Mouse (Mus musculus) heart, embryonic 14.5 days (tissue): ENCODE results near the gene Fyco1. TPM values are rescaled to one million over a fixed set of nuclear protein-coding genes. Genes with fewer than 3 reads are reported as not detected.
"Not testable (repeated sequence)": the region's sequence is repeated elsewhere in the genome, so short reads cannot be mapped to it uniquely, and the experiment has no call there.

Experiments
- ATAC-seq: fragments of 200-750 bp; cut with Nextera tagmentation; 2 replicates; pipeline ENCODE4 v1.8.0; 2017; ENCODE audit warnings: low read depth, moderate TSS enrichment; ENCODE audit not compliant: insufficient number of reproducible peaks, insufficient read depth, low FRiP score
- H3K27ac ChIP-seq, 2 experiments: fragments of 200-500 bp in 1 of 2; fragments of 300-500 bp in 1 of 2; sonication (generic) in 1 of 2; replicated peaks in 1 of 2; 2 replicates each; pipeline ENCODE4 v1.5.1; 2012 to 2014; ENCODE audit warnings: low read depth in 2 of 2, low read length in 2 of 2, control low read depth in 1 of 2, mild to moderate bottlenecking in 1 of 2, mixed read lengths in 1 of 2; ENCODE audit not compliant: control insufficient read depth in 1 of 2, insufficient read depth in 1 of 2
- H3K27me3 ChIP-seq: fragments of 300-500 bp; sonication (generic); 2 replicates; pipeline ENCODE4 v1.6.1; 2014; ENCODE audit warnings: mild to moderate bottlenecking, low read length, control low read depth; ENCODE audit not compliant: control insufficient read depth, insufficient read depth
- H3K36me3 ChIP-seq: fragments of 300-500 bp; sonication (generic); 2 replicates; pipeline ENCODE4 v1.6.1; 2014; ENCODE audit warnings: mild to moderate bottlenecking, control low read depth, low read length, mixed read lengths; ENCODE audit not compliant: control insufficient read depth, insufficient read depth
- H3K4me1 ChIP-seq, 2 experiments: fragments of 200-500 bp in 1 of 2; fragments of 300-500 bp in 1 of 2; sonication (generic) in 1 of 2; 2 replicates each; pipeline ENCODE4 v1.6.1; 2012 to 2014; ENCODE audit warnings: low read length in 2 of 2, control low read depth in 1 of 2, mixed read lengths in 1 of 2; ENCODE audit not compliant: control insufficient read depth in 2 of 2, insufficient read depth in 2 of 2
- H3K4me2 ChIP-seq: fragments of 300-500 bp; sonication (generic); 2 replicates; pipeline ENCODE4 v1.6.1; 2014; ENCODE audit warnings: mild to moderate bottlenecking, low read length
- H3K4me3 ChIP-seq, 2 experiments: fragments of 200-500 bp in 1 of 2; fragments of 300-500 bp in 1 of 2; sonication (generic) in 1 of 2; 2 replicates each; pipeline ENCODE4 v1.5.1; 2012 to 2014; ENCODE audit warnings: low read length in 2 of 2, mild to moderate bottlenecking in 2 of 2, control low read depth in 1 of 2, low read depth in 1 of 2, moderate library complexity in 1 of 2; ENCODE audit not compliant: control insufficient read depth in 1 of 2, insufficient read depth in 1 of 2
- H3K9ac ChIP-seq: fragments of 300-500 bp; sonication (generic); 2 replicates; pipeline ENCODE4 v1.6.1; 2014; ENCODE audit warnings: mild to moderate bottlenecking, low read length
- H3K9me3 ChIP-seq: fragments of 300-500 bp; sonication (generic); 2 replicates; pipeline ENCODE4 v1.6.1; 2016; ENCODE audit warnings: low read length, control low read depth; ENCODE audit not compliant: control insufficient read depth
- WGBS: fragments of 180-500 bp; shearing (Covaris S2); extraction: QIAGEN DNeasy Blood & Tissue Kit; methylation state at CpG from one replicate; pipeline ENCODE4 v1.1.7; 2014; 5-methylcytosine and 5-hydroxymethylcytosine counted together
- polyA plus RNA-seq: library from polyadenylated mRNA; unstranded; fragments of >200 nt; fragmentation: Nextera tagmentation; extraction: Ambion mirVana; gene quantifications from 2 replicates; pipeline ENCODE4 v1.2.1, GENCODE M21; 2014

The Fyco1 gene
- polyA plus RNA-seq, 1 experiment from 2014 or later: 33.1 TPM

DNA sequence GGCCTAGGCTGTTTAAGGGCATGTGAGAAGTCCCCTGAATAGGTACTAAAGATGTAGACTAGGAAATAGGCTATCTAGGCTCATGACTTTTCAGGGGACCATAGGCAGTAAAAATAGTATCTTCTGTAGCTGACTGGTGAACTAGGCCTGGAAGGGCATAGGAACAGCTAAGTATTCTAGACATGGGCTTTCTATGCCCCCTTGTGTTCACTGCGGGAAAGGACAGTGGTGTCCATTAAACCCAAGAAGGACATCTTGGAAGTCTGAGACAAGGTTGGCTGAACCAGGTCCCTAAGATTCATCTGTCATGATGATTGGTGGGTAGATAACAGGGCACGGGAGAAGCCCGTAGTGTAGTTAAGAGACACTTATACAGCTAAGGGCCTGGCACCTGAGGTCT, 55.5 kb downstream of the Fyco1 start:
- ATAC-seq: no peak
- Histone ChIP-seq H3K9me3 (no peaks in the 10 kb centered on the region), H3K27ac (no peak overlapping the region), H3K4me3 (no peak overlapping the region), H3K4me1 (no peaks in the 10 kb centered on the region), H3K9ac (no peak overlapping the region), H3K27me3 (no peaks in the 10 kb centered on the region), H3K36me3 (peaks cover 93% of the 10 kb centered on the region), H3K4me2 (no peak overlapping the region)
- WGBS: 36% methylated on average over 3 of the region's 3 CpGs

DNA sequence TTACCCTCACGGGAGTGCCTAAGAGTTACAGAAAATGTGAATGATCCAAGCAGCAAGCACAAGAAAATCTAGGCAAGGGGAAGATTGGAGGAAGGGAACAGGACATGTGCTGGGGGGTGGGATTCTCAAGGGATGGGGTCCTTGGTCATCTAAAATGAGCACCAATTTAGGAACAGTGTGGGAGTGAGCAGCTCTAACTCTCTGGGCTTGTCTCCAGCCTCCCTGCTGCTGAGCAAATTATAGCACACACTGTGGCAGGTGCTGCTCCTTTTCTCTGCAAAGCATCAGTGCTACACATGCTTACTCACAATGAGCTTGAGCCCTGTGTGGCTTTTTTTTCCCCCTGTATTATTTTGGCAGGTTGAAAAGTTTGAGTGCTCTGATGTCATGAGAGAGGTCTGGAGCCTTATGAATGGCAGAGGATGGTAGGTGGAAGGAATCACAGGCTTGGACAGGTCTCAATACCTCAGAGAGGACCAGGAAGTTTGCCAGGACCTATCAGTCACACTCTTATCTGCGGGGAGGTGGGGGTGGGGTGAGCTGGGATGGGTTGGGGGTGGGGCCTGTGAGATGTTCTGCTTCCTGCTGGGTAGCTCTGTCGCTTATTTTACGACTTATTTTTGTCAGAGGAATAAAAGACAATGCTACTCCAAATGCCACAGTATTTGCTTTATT, 62.7 kb downstream of the Fyco1 start:
- WGBS: 71% methylated on average over 4 of the region's 4 CpGs
- no peak overlapping the region for H3K9ac ChIP-seq
- H3K4me2 ChIP-seq: no peak overlapping the region
- H3K4me3 ChIP-seq: no peak overlapping the region
- no peak overlapping the region for H3K27ac ChIP-seq
- no peaks in the 10 kb centered on the region for H3K4me1 ChIP-seq
- H3K36me3 ChIP-seq: peaks cover 55% of the 10 kb centered on the region
- ATAC-seq: no peak
- no peaks in the 10 kb centered on the region for H3K27me3 ChIP-seq
- peaks cover 2% of the 10 kb centered on the region; the same call in 1 of the 2 replicates for H3K9me3 ChIP-seq

DNA sequence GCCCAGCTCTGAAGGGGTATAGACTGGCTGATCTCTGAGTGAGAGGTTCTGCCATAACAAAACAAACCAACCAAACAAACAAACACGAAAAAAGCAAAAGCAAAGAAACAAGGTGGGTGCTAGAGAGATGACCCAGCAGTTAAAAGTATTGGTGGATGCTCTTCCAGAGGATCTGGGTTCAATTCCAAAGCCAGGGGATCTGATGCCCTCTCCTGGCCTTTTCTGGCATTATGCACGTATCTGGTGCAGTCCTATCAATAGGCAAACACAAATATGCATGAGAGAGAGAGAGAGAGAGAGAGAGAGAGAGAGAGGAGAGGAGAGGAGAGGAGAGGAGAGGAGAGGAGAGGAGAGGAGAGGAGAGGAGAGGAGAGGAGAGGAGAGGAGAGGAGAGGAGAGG, 78.4 kb downstream of the Fyco1 start:
- H3K4me3 ChIP-seq, ATAC-seq, H3K36me3 ChIP-seq, H3K27me3 ChIP-seq, H3K4me1 ChIP-seq, H3K9ac ChIP-seq, H3K27ac ChIP-seq, H3K9me3 ChIP-seq, H3K4me2 ChIP-seq: not testable (repeated sequence)
- 26% methylated on average over 2 of the region's 2 CpGs for WGBS

DNA sequence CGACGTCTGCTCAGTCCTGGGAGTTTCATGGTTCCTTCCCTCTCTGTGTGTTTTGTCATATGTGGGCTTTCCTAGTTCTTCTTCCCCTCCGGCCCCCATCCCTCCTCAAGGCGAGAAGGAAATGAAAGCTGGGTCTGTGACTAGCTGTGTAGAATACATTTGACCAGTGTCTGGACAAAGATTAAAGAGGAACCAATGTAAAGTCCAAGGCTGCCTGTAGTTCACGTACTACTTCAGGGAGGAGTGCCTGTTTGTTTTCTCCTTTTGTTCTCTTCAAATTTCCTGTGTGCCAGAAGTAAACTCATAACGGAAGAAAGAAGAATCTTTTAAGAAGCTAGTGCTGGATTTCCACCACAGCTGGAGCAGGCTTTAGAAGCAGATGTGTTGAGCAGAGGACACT, 82.2 kb downstream of the Fyco1 start:
- no peak for ATAC-seq
- no peaks in the 10 kb centered on the region for H3K9me3 ChIP-seq
- no peak overlapping the region for H3K27ac ChIP-seq
- H3K9ac ChIP-seq: no peak overlapping the region
- H3K36me3 ChIP-seq: no peaks in the 10 kb centered on the region
- no peaks in the 10 kb centered on the region for H3K27me3 ChIP-seq
- WGBS: 54% methylated on average over 6 of the region's 6 CpGs
- no peak overlapping the region for H3K4me2 ChIP-seq
- H3K4me1 ChIP-seq: no peaks in the 10 kb centered on the region
- H3K4me3 ChIP-seq: no peak overlapping the region

DNA sequence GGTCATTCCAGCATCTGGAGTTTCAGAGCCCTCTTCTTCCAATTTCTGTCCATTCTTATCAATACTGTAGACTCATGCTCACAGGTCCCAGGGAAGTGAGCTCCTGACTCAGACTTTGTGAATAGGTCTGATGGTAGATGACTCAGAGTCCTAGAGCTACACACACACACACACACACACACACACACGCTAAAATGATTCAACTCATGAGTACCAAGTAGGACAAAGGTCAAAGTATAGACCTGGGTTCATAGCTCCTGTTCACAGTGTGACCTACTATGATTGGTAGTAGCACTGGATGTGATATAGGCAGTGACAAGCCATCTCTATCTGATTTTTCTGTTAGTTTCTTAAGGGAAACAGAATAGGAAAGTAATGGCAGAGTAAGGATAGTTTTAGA, 83.3 kb downstream of the Fyco1 start:
- Histone ChIP-seq H3K4me2 (no peak overlapping the region), H3K9me3 (no peaks in the 10 kb centered on the region), H3K9ac (no peak overlapping the region), H3K4me1 (no peaks in the 10 kb centered on the region), H3K36me3 (no peaks in the 10 kb centered on the region), H3K27me3 (no peaks in the 10 kb centered on the region), H3K27ac (no peak overlapping the region), H3K4me3 (no peak overlapping the region)
- ATAC-seq: no peak
- 75% methylated on average over 1 of the region's 1 CpGs for WGBS

DNA sequence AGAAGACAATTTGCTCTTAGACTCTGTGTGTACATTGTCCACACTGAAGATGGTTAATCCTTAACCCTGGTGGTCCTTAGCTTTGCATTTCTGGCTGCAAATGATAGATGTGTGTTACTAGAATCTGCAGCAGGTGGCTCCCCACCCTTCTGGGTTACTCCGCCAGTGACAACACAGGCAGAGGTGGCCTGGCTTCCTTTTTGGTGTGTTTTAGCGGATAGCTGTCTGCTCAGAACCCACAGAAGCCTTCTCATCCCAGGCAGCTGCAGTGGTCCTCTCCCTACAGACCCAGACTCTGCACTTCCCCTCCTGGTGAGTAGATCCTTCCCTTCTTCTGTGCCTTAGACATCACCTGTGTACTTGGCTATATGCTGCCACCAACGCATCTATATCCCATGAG, 84.7 kb downstream of the Fyco1 start:
- Histone ChIP-seq H3K9me3 (no peaks in the 10 kb centered on the region), H3K4me1 (no peaks in the 10 kb centered on the region), H3K9ac (no peak overlapping the region), H3K36me3 (no peaks in the 10 kb centered on the region), H3K4me3 (no peak overlapping the region), H3K27me3 (no peaks in the 10 kb centered on the region), H3K4me2 (no peak overlapping the region), H3K27ac (no peak overlapping the region)
- WGBS: 75% methylated on average over 3 of the region's 3 CpGs
- no peak for ATAC-seq

DNA sequence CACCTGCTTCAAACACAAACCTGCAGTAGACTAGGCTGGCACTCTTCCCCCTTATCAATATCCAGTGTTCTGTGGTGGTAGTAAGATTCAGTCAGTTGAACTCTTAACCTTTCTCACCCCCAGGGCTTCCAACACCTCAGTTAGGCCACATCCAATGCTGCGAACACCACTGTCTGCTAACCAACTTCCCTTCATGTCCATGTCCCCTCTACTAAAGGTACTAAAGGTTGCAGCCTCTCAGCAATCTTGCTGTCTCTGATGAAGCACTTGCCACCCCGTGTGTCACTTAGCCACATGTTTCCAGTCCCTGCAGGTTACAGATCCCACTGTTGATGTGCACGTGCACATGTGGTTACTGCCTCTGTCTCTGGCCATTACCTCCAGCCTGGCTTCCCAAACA, 87.9 kb downstream of the Fyco1 start:
- Histone ChIP-seq H3K4me1 (no peaks in the 10 kb centered on the region), H3K4me3 (no peak overlapping the region), H3K9me3 (no peaks in the 10 kb centered on the region), H3K4me2 (no peak overlapping the region), H3K36me3 (no peaks in the 10 kb centered on the region), H3K27me3 (no peaks in the 10 kb centered on the region), H3K27ac (no peak overlapping the region), H3K9ac (no peak overlapping the region)
- WGBS: 71% methylated on average over 3 of the region's 3 CpGs
- ATAC-seq: no peak

DNA sequence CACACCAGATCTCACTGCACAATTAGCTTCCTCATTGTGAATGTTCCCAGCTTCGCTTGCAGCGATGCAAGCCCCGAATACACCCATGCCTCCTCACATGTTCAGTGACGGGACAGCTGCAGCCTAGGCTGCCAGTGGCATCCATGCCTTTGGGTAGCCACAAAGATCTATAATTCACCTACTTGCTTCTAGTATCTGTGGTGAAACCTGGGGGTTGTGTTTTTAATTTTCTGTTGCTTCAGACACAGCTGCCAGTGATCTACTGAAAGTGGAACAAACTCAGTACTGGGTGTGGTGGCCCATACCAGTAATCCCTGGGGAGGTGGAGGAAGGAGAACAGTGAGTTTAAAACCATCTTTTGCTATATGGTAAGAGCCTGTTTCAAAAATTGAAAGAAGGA, 88.8 kb downstream of the Fyco1 start:
- Histone ChIP-seq H3K27me3 (no peaks in the 10 kb centered on the region), H3K4me3 (no peak overlapping the region), H3K4me1 (no peaks in the 10 kb centered on the region), H3K36me3 (no peaks in the 10 kb centered on the region), H3K9me3 (no peaks in the 10 kb centered on the region), H3K9ac (no peak overlapping the region), H3K4me2 (no peak overlapping the region), H3K27ac (no peak overlapping the region)
- no peak for ATAC-seq
- 96% methylated on average over 4 of the region's 4 CpGs for WGBS
